Mouse (Mus musculus) testis, adult 2 months (tissue): ENCODE measurements around the gene Pbx2.

ENCODE experiments used
- CTCF ChIP-seq: fragments of 200-500 bp; IDR thresholded peaks from 2 replicates; pipeline ENCODE4 v1.5.1; 2012; ENCODE audit warnings: low read depth, mild to moderate bottlenecking, inconsistent platforms, low read length, moderate library complexity; ENCODE audit not compliant: control insufficient read depth, insufficient read depth, insufficient replicate concordance
- POLR2A ChIP-seq: fragments of 200-500 bp; IDR thresholded peaks from 2 replicates; pipeline ENCODE4 v1.6.1; 2012; ENCODE audit warnings: low read depth, mild to moderate bottlenecking, inconsistent platforms, low read length, moderate library complexity; ENCODE audit not compliant: control insufficient read depth

- no peak for TF ChIP-seq POLR2A
- TF ChIP-seq CTCF: no peak
These were observed 14.5 kb upstream of the Pbx2 start for GRCm38 (mm10) chr17:34576577-34576976.
